ENCODE assay signal across 20 mouse cellular contexts in the genomic region with DNA sequence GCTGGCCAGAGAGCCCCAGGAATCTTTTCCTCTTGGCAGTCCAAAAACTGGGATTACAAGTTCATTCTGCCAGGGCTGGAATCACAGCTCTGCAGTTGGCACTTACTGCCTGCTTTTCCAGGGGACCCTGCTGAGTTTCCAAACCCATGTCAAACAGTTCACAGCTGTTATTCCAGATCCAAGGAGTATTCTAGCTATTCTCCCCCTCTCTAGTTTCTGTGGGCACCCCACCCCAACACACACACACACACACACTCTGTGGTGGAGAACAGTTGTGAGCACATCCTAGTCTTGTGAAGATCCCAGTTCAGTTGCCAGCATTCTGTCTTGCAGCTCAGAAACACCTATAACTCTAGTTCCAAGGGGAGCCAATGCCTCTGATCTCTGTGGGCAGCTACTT. TPM values are rescaled to one million over a fixed set of nuclear protein-coding genes. Genes with fewer than 3 reads are reported as not detected.
A peak's percentile ranks its signal among the peaks of the same experiment; 100 is the strongest.
DNase-seq lines count a peak whose midpoint lies in the region; ATAC-seq and TF ChIP-seq lines count a peak whose summit lies in the region.
"Had no signal": no experiment of that assay in that cellular context is flagged by ENCODE, and none has a peak within 500 bp of the region (broad histone marks: within the 10 kb centered on the region; RNA-seq: fewer than 3 reads in every experiment).

No protein-coding gene starts in this region.

- no peak overlapping the region for H3K4me2 ChIP-seq in midbrain, postnatal 0 days (ENCODE audit: low read depth, low read length, poor library complexity, severe bottlenecking)
- H3K4me2 ChIP-seq in midbrain, embryonic 15.5 days: no peak overlapping the region
- no peak overlapping the region for H3K4me2 ChIP-seq in lung, embryonic 16.5 days (ENCODE audit: low read depth, low read length)
- H3K4me2 ChIP-seq: heart, embryonic 12.5 days; intestine, embryonic 15.5 days; lung, embryonic 15.5 days; midbrain, embryonic 12.5 days had no signal

- no peak for TF ChIP-seq CTCF in midbrain, postnatal 0 days (IDR thresholded peaks at IDR 0.05)

- H3K36me3 ChIP-seq in midbrain, postnatal 0 days (ENCODE audit: insufficient read depth, low read length): no peaks in the 10 kb centered on the region
- H3K36me3 ChIP-seq in midbrain, embryonic 15.5 days (replicated peaks): no peaks in the 10 kb centered on the region
- H3K36me3 ChIP-seq in lung, embryonic 16.5 days (ENCODE audit: control insufficient read depth, insufficient read depth, low read length): no peaks in the 10 kb centered on the region
- H3K36me3 ChIP-seq: forebrain, embryonic 10.5 days; heart, embryonic 12.5 days; hindbrain, embryonic 10.5 days; intestine, embryonic 15.5 days; lung, embryonic 15.5 days; midbrain, embryonic 12.5 days had no signal

- no peaks in the 10 kb centered on the region for H3K9me3 ChIP-seq in midbrain, postnatal 0 days (ENCODE audit: low read length)
- no peaks in the 10 kb centered on the region for H3K9me3 ChIP-seq in midbrain, embryonic 15.5 days
- H3K9me3 ChIP-seq in lung, embryonic 16.5 days (ENCODE audit: control insufficient read depth, low read length): no peaks in the 10 kb centered on the region
- H3K9me3 ChIP-seq: forebrain, embryonic 10.5 days; heart, embryonic 12.5 days; hindbrain, embryonic 10.5 days; intestine, embryonic 15.5 days; lung, embryonic 15.5 days; midbrain, embryonic 12.5 days had no signal

- no peaks in the 10 kb centered on the region for H3K27me3 ChIP-seq in midbrain, postnatal 0 days (ENCODE audit: insufficient read depth, low read length)
- H3K27me3 ChIP-seq in midbrain, embryonic 15.5 days (replicated peaks): no peaks in the 10 kb centered on the region
- no peaks in the 10 kb centered on the region for H3K27me3 ChIP-seq in lung, embryonic 16.5 days (ENCODE audit: control insufficient read depth, insufficient read depth, low read depth, low read length)
- H3K27me3 ChIP-seq: heart, embryonic 12.5 days; intestine, embryonic 15.5 days; lung, embryonic 15.5 days had no signal

- no peak overlapping the region for H3K4me3 ChIP-seq in midbrain, postnatal 0 days (ENCODE audit: low read depth, low read length)
- no peak overlapping the region for H3K4me3 ChIP-seq in midbrain, embryonic 15.5 days
- no peak overlapping the region for H3K4me3 ChIP-seq in lung, embryonic 16.5 days (ENCODE audit: low read length)
- H3K4me3 ChIP-seq: forebrain, embryonic 10.5 days; heart, embryonic 12.5 days; hindbrain, embryonic 10.5 days; intestine, embryonic 15.5 days; left cerebral cortex, adult 2 months; lung, embryonic 15.5 days; midbrain, embryonic 12.5 days had no signal

- ATAC-seq in midbrain, postnatal 0 days (ENCODE audit: low FRiP score): no peak
- no peak for ATAC-seq in midbrain, embryonic 15.5 days (replicated peaks)
- peak; percentile 55 for ATAC-seq in lung, embryonic 16.5 days (ENCODE audit: low read depth)
- ATAC-seq: intestine, embryonic 15.5 days had no signal

- peak; percentile 60 for DNase-seq in midbrain, postnatal 0 days (ENCODE audit: low spot score)
- peak; percentile 82 for DNase-seq in cerebellum, adult 9-10 months
- DNase-seq in heart, postnatal 4 days: no peak
- no peak for DNase-seq in ovary, postnatal 10 days (ENCODE audit: low spot score)
- DNase-seq in spleen, postnatal 14 days (ENCODE audit: low spot score in 2 of 2): no peak
- DNase-seq: adrenal gland, postnatal 25 days; gastrocnemius, postnatal 36 days had no signal

- H3K4me1 ChIP-seq in midbrain, postnatal 0 days (ENCODE audit: insufficient read depth, low read length): no peaks in the 10 kb centered on the region
- 0 out of 2 replicates have a peak, but pooled peaks cover 4% of the 10 kb centered on the region for H3K4me1 ChIP-seq in midbrain, embryonic 15.5 days
- peaks cover 3% of the 10 kb centered on the region; the same call in 1 of the 2 replicates for H3K4me1 ChIP-seq in lung, embryonic 16.5 days (replicated peaks; ENCODE audit: control insufficient read depth, insufficient read depth, low read length)

- no peak overlapping the region for H3K27ac ChIP-seq in midbrain, postnatal 0 days (ENCODE audit: low read depth, low read length)
- no peak overlapping the region for H3K27ac ChIP-seq in midbrain, embryonic 15.5 days
- no peak overlapping the region for H3K27ac ChIP-seq in lung, embryonic 16.5 days (ENCODE audit: low read length)
- H3K27ac ChIP-seq: forebrain, embryonic 10.5 days; hindbrain, embryonic 10.5 days; intestine, embryonic 15.5 days; kidney, postnatal 0 days; left cerebral cortex, adult 2 months; midbrain, embryonic 12.5 days had no signal

- H3K9ac ChIP-seq in midbrain, postnatal 0 days (replicated peaks; ENCODE audit: low read length, poor library complexity, severe bottlenecking): no peak overlapping the region
- no peak overlapping the region for H3K9ac ChIP-seq in midbrain, embryonic 15.5 days
- H3K9ac ChIP-seq in lung, embryonic 16.5 days (ENCODE audit: low read length): no peak overlapping the region
- H3K9ac ChIP-seq: heart, embryonic 12.5 days; intestine, embryonic 15.5 days; lung, embryonic 15.5 days; midbrain, embryonic 12.5 days had no signal

RNA-seq across cellular contexts. Expression of gene Gm14214, which starts 52.7 kb away (rescaled TPM):
- total RNA-seq in midbrain, postnatal 0 days (2014; rRNA removed): not detected in 2 replicates
- polyA plus RNA-seq in midbrain, postnatal 0 days (2015; fragmentation: Nextera tagmentation; extraction: Ambion mirVana): not detected in 2 replicates
- not detected in 2 replicates for polyA plus RNA-seq in midbrain, embryonic 15.5 days (2015; fragmentation: Nextera tagmentation; extraction: Ambion mirVana)
- not detected in 2 replicates for polyA plus RNA-seq in lung, embryonic 16.5 days (2015; fragmentation: Nextera tagmentation; extraction: Ambion mirVana)
- not detected for total RNA-seq in heart, postnatal 4 days (2021)
- total RNA-seq: adrenal gland, postnatal 25 days; gastrocnemius, postnatal 36 days; layer of hippocampus, adult 8-10 months; left cerebral cortex, adult 2 months; liver, adult 2 months had no signal
- polyA plus RNA-seq: embryonic facial prominence, embryonic 11.5 days; forebrain, embryonic 10.5 days; heart, embryonic 12.5 days; hindbrain, embryonic 10.5 days; intestine, embryonic 15.5 days; kidney, postnatal 0 days; liver, adult 2 months; lung, embryonic 15.5 days; midbrain, embryonic 12.5 days had no signal

Comparison
In these comparisons a context has a peak if more than half of its experiments do, and no peak if none do; other contexts are left out.
1. DNase-seq: peak in midbrain, postnatal 0 days (single experiment) and cerebellum, adult 9-10 months (single experiment); none in heart, postnatal 4 days (single experiment), ovary, postnatal 10 days (single experiment) and spleen, postnatal 14 days (0 of 2).